Mouse (Mus musculus) heart, embryonic 15.5 days (tissue): ENCODE data around the gene Pkhd1. TPM values are rescaled to one million over a fixed set of nuclear protein-coding genes. Genes with fewer than 3 reads are reported as not detected.
"Not testable (repeated sequence)": the region's sequence is repeated elsewhere in the genome, so short reads cannot be mapped to it uniquely, and the experiment has no call there.

Experiments used
- ATAC-seq: fragments of 200-750 bp; cut with Nextera tagmentation; replicated peaks from 2 replicates; pipeline ENCODE4 v1.8.0; 2017; ENCODE audit warnings: low read depth, moderate TSS enrichment; ENCODE audit not compliant: insufficient number of reproducible peaks, insufficient read depth, low FRiP score
- H3K27ac ChIP-seq: fragments of 300-500 bp; sonication (generic); 2 replicates; pipeline ENCODE4 v1.5.1; 2015; ENCODE audit warnings: mild to moderate bottlenecking, inconsistent platforms
- H3K27me3 ChIP-seq: fragments of 300-500 bp; sonication (generic); 2 replicates; pipeline ENCODE4 v1.6.1; 2015; ENCODE audit warnings: inconsistent platforms
- H3K36me3 ChIP-seq: fragments of 300-500 bp; sonication (generic); 2 replicates; pipeline ENCODE4 v1.6.1; 2015; ENCODE audit warnings: mild to moderate bottlenecking, inconsistent platforms
- H3K4me1 ChIP-seq: fragments of 300-500 bp; sonication (generic); replicated peaks from 2 replicates; pipeline ENCODE4 v1.6.1; 2015; ENCODE audit warnings: inconsistent platforms
- H3K4me2 ChIP-seq: fragments of 300-500 bp; sonication (generic); 2 replicates; pipeline ENCODE4 v1.6.1; 2015; ENCODE audit warnings: inconsistent platforms, mild to moderate bottlenecking, moderate library complexity
- H3K4me3 ChIP-seq: fragments of 300-500 bp; sonication (generic); 2 replicates; pipeline ENCODE4 v1.5.1; 2015; ENCODE audit warnings: mild to moderate bottlenecking, inconsistent platforms
- H3K9ac ChIP-seq: fragments of 300-500 bp; sonication (generic); 2 replicates; pipeline ENCODE4 v1.6.1; 2015; ENCODE audit warnings: mild to moderate bottlenecking, inconsistent platforms
- H3K9me3 ChIP-seq: fragments of 300-500 bp; sonication (generic); replicated peaks from 2 replicates; pipeline ENCODE4 v1.6.1; 2016; ENCODE audit warnings: inconsistent platforms
- WGBS: fragments of 180-500 bp; shearing (Covaris S2); methylation state at CpG from one replicate; pipeline ENCODE4 v1.1.7; 2015; ENCODE audit warnings: mixed read lengths; 5-methylcytosine and 5-hydroxymethylcytosine counted together
- polyA plus RNA-seq: library from polyadenylated mRNA; unstranded; fragments of >200 nt; fragmentation: Nextera tagmentation; extraction: Ambion mirVana; gene quantifications from 2 replicates; pipeline ENCODE4 v1.2.1, GENCODE M21; 2015

Pkhd1 gene
- polyA plus RNA-seq, 1 experiment from 2014 or later: not detected

DNA sequence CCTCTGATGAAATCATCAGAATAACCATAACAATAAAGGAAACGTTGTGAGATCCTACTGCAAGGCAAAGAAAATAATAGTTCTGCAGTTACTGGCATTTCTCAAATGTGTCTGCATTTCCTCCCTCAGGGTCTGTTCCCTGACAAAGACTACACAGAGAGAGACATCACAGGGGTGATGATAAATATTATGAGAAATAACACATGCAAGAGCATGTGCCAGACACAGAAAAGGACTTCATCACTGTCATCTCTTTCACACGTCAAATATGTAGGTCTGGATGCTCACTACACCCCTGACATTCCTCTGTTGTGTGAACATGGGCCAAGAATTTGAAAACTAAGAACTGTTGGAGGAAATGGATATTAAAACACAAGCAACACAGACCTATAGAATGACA is 369.7 kb downstream of the Pkhd1 start:
- Histone ChIP-seq H3K27ac (no peak overlapping the region), H3K9me3 (no peaks in the 10 kb centered on the region), H3K36me3 (no peaks in the 10 kb centered on the region), H3K9ac (no peak overlapping the region), H3K4me1 (no peaks in the 10 kb centered on the region), H3K4me2 (no peak overlapping the region), H3K4me3 (no peak overlapping the region), H3K27me3 (no peaks in the 10 kb centered on the region)
- 36% methylated on average over 2 of the region's 2 CpGs for WGBS
- no peak for ATAC-seq

DNA sequence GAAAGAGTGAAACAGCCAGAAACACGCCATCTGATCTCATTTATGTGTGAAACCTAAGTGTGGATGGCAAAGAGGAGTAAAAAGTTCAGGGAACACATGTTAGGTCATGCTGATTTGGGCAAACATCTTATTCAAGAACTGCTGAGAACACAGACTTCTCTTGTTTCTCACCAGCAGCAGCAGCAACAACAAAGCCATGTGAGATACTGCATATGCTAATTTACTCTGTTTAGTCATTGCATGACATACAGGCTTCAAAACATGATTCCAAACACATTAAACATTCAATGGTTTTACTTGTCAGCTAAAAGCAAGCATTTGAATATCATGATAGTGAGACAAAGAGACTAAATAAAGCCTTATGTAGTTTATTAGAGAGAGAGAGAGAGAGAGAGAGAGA is 401.2 kb downstream of the Pkhd1 start:
- Histone ChIP-seq H3K36me3 (no peaks in the 10 kb centered on the region), H3K9ac (no peak overlapping the region), H3K4me2 (no peak overlapping the region), H3K27ac (no peak overlapping the region), H3K9me3 (no peaks in the 10 kb centered on the region), H3K4me1 (no peaks in the 10 kb centered on the region), H3K4me3 (no peak overlapping the region), H3K27me3 (no peaks in the 10 kb centered on the region)
- WGBS: 61% methylated on average over 1 of the region's 1 CpGs
- no peak for ATAC-seq

DNA sequence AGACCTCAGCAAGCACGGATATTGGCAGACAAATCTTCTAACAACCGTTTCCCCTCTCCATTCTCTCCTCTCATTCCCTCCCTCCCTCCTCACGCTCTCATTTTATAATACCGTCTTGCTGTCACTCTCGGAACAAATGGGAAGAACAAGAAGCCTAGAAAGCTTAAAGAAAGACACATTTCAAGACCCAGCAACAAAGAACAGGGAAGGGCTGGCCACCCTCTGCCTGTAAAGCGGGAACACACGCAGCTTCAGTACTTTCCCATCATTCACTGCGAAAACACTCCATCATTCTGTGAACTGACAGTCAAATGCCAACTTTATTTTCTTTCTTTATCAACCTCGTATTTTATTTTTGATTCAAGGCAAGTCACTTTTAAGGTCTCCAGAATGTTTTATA is 427.4 kb downstream of the Pkhd1 start:
- Histone ChIP-seq H3K4me2 (no peak overlapping the region), H3K27ac (no peak overlapping the region), H3K4me1 (no peaks in the 10 kb centered on the region), H3K36me3 (no peaks in the 10 kb centered on the region), H3K9ac (no peak overlapping the region), H3K9me3 (no peaks in the 10 kb centered on the region), H3K27me3 (no peaks in the 10 kb centered on the region), H3K4me3 (no peak overlapping the region)
- WGBS: 56% methylated on average over 9 of the region's 9 CpGs
- no peak for ATAC-seq

DNA sequence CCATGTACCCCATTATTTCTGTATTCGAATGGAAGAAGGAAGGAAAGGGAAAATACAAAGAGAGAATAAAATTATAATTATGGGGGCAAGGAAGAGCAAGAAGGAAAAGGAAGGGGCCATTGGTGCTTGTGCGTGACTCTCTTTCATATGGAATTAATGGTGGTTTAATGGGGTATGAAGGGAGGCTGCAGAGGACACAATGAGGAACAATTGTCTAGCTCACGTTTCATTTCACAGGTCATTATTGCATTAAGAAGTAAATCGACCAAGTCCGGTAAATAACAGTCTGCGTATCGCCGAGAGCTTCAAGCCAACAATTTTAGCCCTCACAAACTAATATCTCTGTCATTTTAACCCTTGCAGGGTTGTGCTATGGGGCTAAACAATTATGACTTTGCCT is 437.7 kb downstream of the Pkhd1 start:
- H3K27ac ChIP-seq: no peak overlapping the region
- H3K4me1 ChIP-seq: no peaks in the 10 kb centered on the region
- ATAC-seq: no peak
- no peak overlapping the region for H3K9ac ChIP-seq
- no peak overlapping the region for H3K4me2 ChIP-seq
- H3K4me3 ChIP-seq: no peak overlapping the region
- H3K36me3 ChIP-seq: no peaks in the 10 kb centered on the region
- no peaks in the 10 kb centered on the region for H3K9me3 ChIP-seq
- WGBS: 81% methylated on average over 8 of the region's 8 CpGs
- no peaks in the 10 kb centered on the region for H3K27me3 ChIP-seq

DNA sequence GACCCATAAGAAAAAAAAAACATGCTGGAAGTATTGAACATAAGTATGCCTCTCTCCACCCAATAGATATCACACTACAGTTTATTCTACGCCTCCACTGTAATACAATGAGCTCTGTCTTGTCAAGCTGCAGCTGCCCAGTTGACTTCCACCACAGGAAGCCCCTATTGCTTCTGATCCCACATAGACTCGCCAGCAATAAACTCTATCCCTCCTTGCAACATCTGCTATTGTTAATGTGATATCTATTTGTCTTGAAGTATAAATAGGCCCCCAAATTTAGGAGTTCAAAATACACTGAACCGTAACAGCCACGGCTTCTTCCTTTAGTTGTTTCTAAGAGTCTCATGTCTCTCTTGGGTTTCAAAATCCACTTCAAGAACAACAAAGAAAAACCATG is 446.7 kb downstream of the Pkhd1 start:
- H3K36me3 ChIP-seq: no peaks in the 10 kb centered on the region
- no peak for ATAC-seq
- no peaks in the 10 kb centered on the region for H3K4me1 ChIP-seq
- no peaks in the 10 kb centered on the region for H3K27me3 ChIP-seq
- H3K9ac ChIP-seq: no peak overlapping the region
- H3K9me3 ChIP-seq: no peaks in the 10 kb centered on the region
- H3K4me3 ChIP-seq: no peak overlapping the region
- 60% methylated on average over 4 of the region's 4 CpGs for WGBS
- no peak overlapping the region for H3K27ac ChIP-seq
- H3K4me2 ChIP-seq: no peak overlapping the region

DNA sequence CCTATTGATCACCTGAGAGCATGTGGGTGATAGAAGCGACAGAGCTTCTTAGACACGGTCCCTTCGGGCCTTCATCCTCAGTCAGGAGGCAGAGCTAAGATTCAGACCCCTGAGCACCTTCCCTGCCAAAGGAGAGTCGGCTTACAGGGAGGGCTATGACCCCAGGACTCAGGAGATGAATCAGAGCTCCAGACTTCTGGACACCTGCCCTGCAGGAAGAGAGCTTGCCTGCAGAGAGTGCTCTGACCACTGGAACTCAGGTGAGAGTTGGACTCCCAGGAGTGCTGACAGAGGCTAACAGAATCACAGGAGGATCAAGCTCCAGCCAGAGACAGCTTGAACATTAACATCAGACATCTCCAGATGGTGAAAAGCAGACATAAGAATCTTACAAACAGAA is 467.2 kb downstream of the Pkhd1 start:
- not testable (repeated sequence) for ATAC-seq, H3K9me3 ChIP-seq, H3K27me3 ChIP-seq, H3K4me3 ChIP-seq, H3K4me1 ChIP-seq, H3K27ac ChIP-seq, H3K9ac ChIP-seq, H3K4me2 ChIP-seq, H3K36me3 ChIP-seq
- WGBS: 62% methylated on average over 4 of the region's 4 CpGs

DNA sequence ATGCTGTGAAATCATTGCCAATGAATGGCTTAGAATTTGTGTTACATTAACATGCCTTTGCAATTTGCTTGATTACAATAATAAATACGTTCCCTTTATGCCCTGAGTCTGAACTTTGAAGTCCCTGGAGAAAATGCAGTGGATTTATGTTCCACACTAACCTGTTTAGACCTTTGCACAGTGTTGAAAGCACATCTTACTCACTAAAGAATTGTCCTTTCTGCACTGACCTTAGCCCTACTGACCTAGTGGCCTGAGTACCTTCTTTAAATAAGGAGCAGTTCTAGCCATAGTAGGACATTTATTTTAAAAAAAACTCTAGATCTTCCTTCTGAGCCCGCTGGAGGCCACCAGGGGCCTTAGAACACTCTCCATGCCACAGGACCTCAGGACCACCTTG is 467.8 kb downstream of the Pkhd1 start:
- Histone ChIP-seq H3K36me3 (no peaks in the 10 kb centered on the region), H3K4me3 (no peak overlapping the region), H3K4me1 (no peaks in the 10 kb centered on the region), H3K9me3 (no peaks in the 10 kb centered on the region), H3K27me3 (no peaks in the 10 kb centered on the region), H3K4me2 (no peak overlapping the region), H3K27ac (no peak overlapping the region), H3K9ac (no peak overlapping the region)
- WGBS: 64% methylated on average over 2 of the region's 2 CpGs
- no peak for ATAC-seq

DNA sequence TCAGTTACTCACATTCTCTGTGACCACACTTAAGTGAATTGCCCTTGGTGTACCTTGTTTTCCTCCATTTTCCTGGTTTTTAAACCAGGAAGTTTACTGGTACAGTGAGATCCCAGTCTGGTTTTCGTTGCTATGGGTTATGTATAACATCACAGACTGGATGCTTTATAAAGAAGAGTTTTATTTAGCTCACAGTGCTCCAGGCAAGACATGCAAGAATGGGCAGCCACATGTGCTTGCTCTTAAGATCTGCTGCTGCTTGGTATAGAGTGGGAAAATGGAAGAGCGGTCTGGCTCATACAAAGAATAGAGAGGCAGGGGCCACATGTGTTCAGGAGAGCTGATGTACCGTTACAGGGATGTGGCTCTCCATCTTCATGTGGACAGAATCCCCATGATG is 481.7 kb downstream of the Pkhd1 start:
- WGBS: 81% methylated on average over 3 of the region's 3 CpGs
- H3K27ac ChIP-seq: no peak overlapping the region
- no peak overlapping the region for H3K4me3 ChIP-seq
- no peaks in the 10 kb centered on the region for H3K36me3 ChIP-seq
- no peaks in the 10 kb centered on the region for H3K4me1 ChIP-seq
- ATAC-seq: no peak
- no peaks in the 10 kb centered on the region for H3K9me3 ChIP-seq
- no peak overlapping the region for H3K9ac ChIP-seq
- H3K27me3 ChIP-seq: no peaks in the 10 kb centered on the region
- no peak overlapping the region for H3K4me2 ChIP-seq

DNA sequence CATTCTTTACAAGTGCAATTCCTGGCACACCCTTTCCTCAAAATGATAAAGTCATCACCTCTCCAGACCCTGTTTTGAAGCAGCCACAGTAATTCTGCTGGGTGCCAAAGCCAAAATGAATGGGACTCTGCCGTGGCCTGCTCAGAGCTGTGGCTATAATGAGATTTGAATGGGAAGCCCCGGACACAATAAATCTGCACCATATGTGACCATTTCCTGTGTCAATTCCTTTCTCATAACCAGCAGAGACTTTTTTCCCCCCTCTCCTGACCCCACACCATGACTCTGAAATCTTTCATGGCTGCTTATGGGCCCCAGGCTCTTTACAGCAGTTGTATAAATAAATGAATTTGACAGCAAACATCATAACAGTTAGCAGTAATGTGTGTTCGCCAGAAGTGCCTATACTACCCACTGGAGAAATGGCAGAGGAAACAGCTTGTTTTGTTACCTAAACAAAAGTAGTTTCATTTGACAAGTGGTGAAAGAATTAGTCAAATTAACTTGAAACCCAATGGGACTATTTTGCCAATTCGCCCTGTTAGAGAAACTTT is 482.7 kb downstream of the Pkhd1 start:
- no peak for ATAC-seq
- H3K9me3 ChIP-seq: no peaks in the 10 kb centered on the region
- no peaks in the 10 kb centered on the region for H3K36me3 ChIP-seq
- H3K4me1 ChIP-seq: no peaks in the 10 kb centered on the region
- H3K4me3 ChIP-seq: no peak overlapping the region
- H3K9ac ChIP-seq: no peak overlapping the region
- no peak overlapping the region for H3K27ac ChIP-seq
- no peak overlapping the region for H3K4me2 ChIP-seq
- H3K27me3 ChIP-seq: no peaks in the 10 kb centered on the region
- WGBS: 52% methylated on average over 4 of the region's 4 CpGs

DNA sequence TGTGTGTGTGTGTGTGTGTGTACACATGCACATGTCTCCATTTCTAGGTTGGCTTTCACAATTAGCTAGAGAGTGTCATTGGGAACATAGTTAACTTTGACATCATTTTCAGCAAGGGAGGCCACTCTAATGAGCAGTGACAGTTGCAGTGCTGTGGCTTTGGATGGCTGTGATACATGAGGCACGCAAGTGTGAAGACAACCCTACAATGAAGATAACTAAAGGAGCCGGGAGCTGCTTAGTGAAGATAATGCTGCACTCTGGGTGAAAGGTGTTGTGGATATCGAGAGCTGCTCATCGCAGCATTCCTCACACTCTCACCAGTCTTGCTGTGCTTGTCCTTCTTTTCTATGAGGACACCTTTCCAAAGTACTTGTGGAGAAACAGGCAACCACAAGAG is 484.2 kb downstream of the Pkhd1 start:
- H3K27ac ChIP-seq: no peak overlapping the region
- H3K4me2 ChIP-seq: no peak overlapping the region
- H3K36me3 ChIP-seq: no peaks in the 10 kb centered on the region
- no peak overlapping the region for H3K4me3 ChIP-seq
- H3K9ac ChIP-seq: no peak overlapping the region
- no peaks in the 10 kb centered on the region for H3K27me3 ChIP-seq
- ATAC-seq: no peak
- WGBS: 53% methylated on average over 4 of the region's 4 CpGs
- H3K9me3 ChIP-seq: no peaks in the 10 kb centered on the region
- no peaks in the 10 kb centered on the region for H3K4me1 ChIP-seq

DNA sequence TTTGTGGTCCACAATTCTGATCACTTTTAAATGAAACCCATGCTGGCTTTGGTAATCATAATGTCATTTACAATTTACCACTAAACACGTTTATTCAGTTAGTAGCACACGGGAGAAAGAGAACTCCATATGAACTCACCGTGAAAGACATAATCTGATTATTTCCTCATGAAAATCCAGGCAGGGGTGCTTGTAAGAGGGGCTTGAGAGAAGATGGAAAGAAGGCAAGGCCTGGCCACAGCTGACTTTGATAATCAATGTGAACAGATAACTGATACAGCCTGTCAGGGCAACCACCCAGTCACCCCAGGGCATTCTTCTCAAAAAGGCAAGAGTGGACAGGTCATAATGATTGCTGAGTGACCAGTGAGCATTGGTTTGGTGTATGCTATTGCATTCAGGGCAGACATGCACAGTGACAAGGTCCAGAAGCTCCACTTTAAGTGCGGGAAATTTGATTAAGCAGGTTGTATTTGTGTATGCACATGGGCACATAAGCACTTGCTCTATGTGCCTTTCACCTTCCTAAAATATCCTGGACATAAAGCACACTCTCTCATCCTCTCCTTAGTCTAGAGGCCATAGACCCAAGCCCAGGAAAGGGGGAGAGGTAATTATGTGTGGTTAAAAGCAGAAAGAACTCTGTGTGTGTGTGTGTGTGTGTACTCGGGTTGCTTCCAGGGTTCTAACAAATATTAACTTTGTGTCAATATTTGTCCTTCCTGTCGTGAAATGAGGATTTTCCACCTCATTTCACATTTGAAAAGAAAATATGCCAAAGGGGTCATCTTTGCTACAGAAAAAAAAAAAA is 485.9 kb downstream of the Pkhd1 start:
- no peak overlapping the region for H3K4me3 ChIP-seq
- ATAC-seq: no peak
- H3K9ac ChIP-seq: no peak overlapping the region
- WGBS: 59% methylated on average over 6 of the region's 6 CpGs
- H3K4me1 ChIP-seq: no peaks in the 10 kb centered on the region
- H3K27me3 ChIP-seq: no peaks in the 10 kb centered on the region
- no peaks in the 10 kb centered on the region for H3K9me3 ChIP-seq
- no peak overlapping the region for H3K27ac ChIP-seq
- H3K36me3 ChIP-seq: no peaks in the 10 kb centered on the region
- H3K4me2 ChIP-seq: no peak overlapping the region

DNA sequence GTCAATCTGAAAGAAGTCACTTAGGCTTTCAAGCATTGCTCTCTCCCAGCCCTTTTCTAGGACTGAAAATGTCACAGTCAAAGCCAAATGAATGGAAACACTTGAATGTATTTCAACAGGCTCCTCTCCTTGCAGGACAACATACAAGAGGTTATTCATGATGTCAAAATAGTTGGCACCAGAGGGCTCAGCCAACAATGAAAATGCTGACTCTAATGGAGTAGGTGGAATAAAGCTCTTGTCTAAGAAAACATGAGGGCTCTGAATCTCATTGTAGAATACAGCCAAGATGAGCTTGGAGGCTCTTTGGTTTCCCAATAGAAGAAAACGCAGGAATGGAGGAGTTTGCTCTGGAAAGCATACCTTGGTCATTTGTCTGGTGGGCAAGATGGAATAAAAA is 500.5 kb downstream of the Pkhd1 start:
- H3K9ac ChIP-seq: no peak overlapping the region
- H3K4me1 ChIP-seq: no peaks in the 10 kb centered on the region
- no peak for ATAC-seq
- H3K9me3 ChIP-seq: no peaks in the 10 kb centered on the region
- H3K4me2 ChIP-seq: no peak overlapping the region
- H3K27me3 ChIP-seq: no peaks in the 10 kb centered on the region
- no peaks in the 10 kb centered on the region for H3K36me3 ChIP-seq
- no peak overlapping the region for H3K4me3 ChIP-seq
- no peak overlapping the region for H3K27ac ChIP-seq
- 61% methylated on average over 1 of the region's 1 CpGs for WGBS
